ENCODE assay signal across 9 mouse cellular contexts in genomic region chr2:158539433-158540305, GRCm38 (mm10). TPM values are rescaled to one million over a fixed set of nuclear protein-coding genes. Genes with fewer than 3 reads are reported as not detected.
A peak's percentile ranks its signal among the peaks of the same experiment; 100 is the strongest.
DNase-seq lines count a peak whose midpoint lies in the region; ATAC-seq and TF ChIP-seq lines count a peak whose summit lies in the region.
"Had no signal": no experiment of that assay in that cellular context is flagged by ENCODE, and none has a peak within 500 bp of the region (broad histone marks: within the 10 kb centered on the region; RNA-seq: fewer than 3 reads in every experiment).

No protein-coding gene starts in this region.

- no peaks in the 10 kb centered on the region for H3K27me3 ChIP-seq in kidney, postnatal 0 days (ENCODE audit: insufficient read depth, low read length)
- H3K27me3 ChIP-seq in embryonic facial prominence, embryonic 14.5 days (replicated peaks; ENCODE audit: control insufficient read depth, insufficient read depth, low read length) = no peaks in the 10 kb centered on the region
- H3K27me3 ChIP-seq in limb, embryonic 13.5 days = peaks cover 10% of the 10 kb centered on the region

- 49% methylated on average over 24 of the region's 24 CpGs for WGBS in kidney, postnatal 0 days
- WGBS in embryonic facial prominence, embryonic 14.5 days = 48% methylated on average over 24 of the region's 24 CpGs
- 59% methylated on average over 24 of the region's 24 CpGs for WGBS in limb, embryonic 13.5 days
- 51% methylated on average over 24 of the region's 24 CpGs for WGBS in olfactory bulb, adult 2 months

- H3K9me3 ChIP-seq in kidney, postnatal 0 days (replicated peaks; ENCODE audit: low read length) = no peaks in the 10 kb centered on the region
- no peaks in the 10 kb centered on the region for H3K9me3 ChIP-seq in embryonic facial prominence, embryonic 14.5 days (ENCODE audit: control insufficient read depth, low read length)
- no peaks in the 10 kb centered on the region for H3K9me3 ChIP-seq in limb, embryonic 13.5 days

- DNase-seq in kidney, postnatal 0 days (ENCODE audit: low spot score) = no peak
- no peak for DNase-seq in kidney, postnatal 4 days
- DNase-seq in embryonic facial prominence, embryonic 14.5 days (ENCODE audit: low spot score) = no peak
- DNase-seq in gastrocnemius, adult 2 months = no peak
- no peak for DNase-seq in urinary bladder, postnatal 14 days (ENCODE audit: low spot score)
- no peak for DNase-seq in lung, postnatal 25 days (ENCODE audit: low spot score)

- no peak overlapping the region for H3K4me3 ChIP-seq in kidney, postnatal 0 days (replicated peaks; ENCODE audit: low read depth, low read length)
- peak overlapping the region; percentile 3; the same call in 1 of the 2 replicates for H3K4me3 ChIP-seq in embryonic facial prominence, embryonic 14.5 days (ENCODE audit: low read depth, low read length)
- H3K4me3 ChIP-seq in limb, embryonic 13.5 days = peak overlapping the region; percentile 8
- peak overlapping the region; percentile 27 for H3K4me3 ChIP-seq in olfactory bulb, adult 2 months (ENCODE audit: insufficient read depth, low read depth, low read length)
- no peak overlapping the region for H3K4me3 ChIP-seq in gastrocnemius, adult 2 months
- H3K4me3 ChIP-seq: myocyte had no signal

- ATAC-seq in kidney, postnatal 0 days (replicated peaks; ENCODE audit: low FRiP score, low read depth) = no peak
- no peak for ATAC-seq in embryonic facial prominence, embryonic 14.5 days (ENCODE audit: low read depth)
- no peak for ATAC-seq in limb, embryonic 13.5 days (ENCODE audit: low FRiP score, low read depth)

- no peak for TF ChIP-seq CTCF in kidney, postnatal 0 days (IDR thresholded peaks at IDR 0.05; ENCODE audit: low read depth)
- TF ChIP-seq CTCF in olfactory bulb, adult 2 months (IDR thresholded peaks at IDR 0.05; ENCODE audit: insufficient read depth, low read depth, low read length) = no peak
- TF ChIP-seq CTCF in gastrocnemius, adult 2 months (IDR thresholded peaks at IDR 0.05) = no peak

- no peaks in the 10 kb centered on the region for H3K4me1 ChIP-seq in kidney, postnatal 0 days (replicated peaks; ENCODE audit: insufficient read depth, low read length)
- no peaks in the 10 kb centered on the region for H3K4me1 ChIP-seq in embryonic facial prominence, embryonic 14.5 days (ENCODE audit: control insufficient read depth, insufficient read depth, low read length)
- no peaks in the 10 kb centered on the region for H3K4me1 ChIP-seq in limb, embryonic 13.5 days
- peaks cover 4% of the 10 kb centered on the region; the same call in 1 of the 2 replicates for H3K4me1 ChIP-seq in olfactory bulb, adult 2 months (ENCODE audit: control insufficient read depth, insufficient read depth, low read length)

- intact Hi-C loops in gastrocnemius, adult 2 months (cut with DNase I) = no loop called here

- no peak overlapping the region for H3K9ac ChIP-seq in kidney, postnatal 0 days (ENCODE audit: low read depth, low read length)
- H3K9ac ChIP-seq in embryonic facial prominence, embryonic 14.5 days (ENCODE audit: low read depth, low read length) = no peak overlapping the region
- peak overlapping the region; percentile 14; the same call in 1 of the 2 replicates for H3K9ac ChIP-seq in limb, embryonic 13.5 days

- no peak; the same call in 1 of the 2 replicates for TF ChIP-seq POLR2A in olfactory bulb, adult 2 months (IDR thresholded peaks at IDR 0.05; ENCODE audit: insufficient read depth, low read depth, low read length)

- no peak overlapping the region for H3K27ac ChIP-seq in kidney, postnatal 0 days
- no peak overlapping the region for H3K27ac ChIP-seq in embryonic facial prominence, embryonic 14.5 days (replicated peaks; ENCODE audit: low read depth, low read length)
- no peak overlapping the region for H3K27ac ChIP-seq in limb, embryonic 13.5 days
- no peak overlapping the region for H3K27ac ChIP-seq in olfactory bulb, adult 2 months (ENCODE audit: insufficient read depth, low read depth, low read length)
- H3K27ac ChIP-seq in gastrocnemius, adult 2 months = no peak overlapping the region

- no peaks in the 10 kb centered on the region for H3K36me3 ChIP-seq in kidney, postnatal 0 days (ENCODE audit: insufficient read depth, low read length)
- no peaks in the 10 kb centered on the region for H3K36me3 ChIP-seq in embryonic facial prominence, embryonic 14.5 days (ENCODE audit: control insufficient read depth, insufficient read depth, low read length)
- H3K36me3 ChIP-seq in limb, embryonic 13.5 days = no peaks in the 10 kb centered on the region

- H3K4me2 ChIP-seq in kidney, postnatal 0 days (ENCODE audit: low read length) = peak overlapping the region; percentile 31
- peak overlapping the region; percentile 44 for H3K4me2 ChIP-seq in embryonic facial prominence, embryonic 14.5 days (ENCODE audit: low read depth, low read length)
- H3K4me2 ChIP-seq in limb, embryonic 13.5 days (replicated peaks) = peak overlapping the region; percentile 50

RNA-seq across cellular contexts. Expression of gene Arhgap40, which starts 27.1 kb away (rescaled TPM):
- polyA plus RNA-seq in kidney, postnatal 0 days (2015; fragmentation: Nextera tagmentation; extraction: Ambion mirVana) = 0.74 and 0.89 TPM in 2 replicates
- 1.6 and 2.6 TPM in 2 replicates for polyA plus RNA-seq in embryonic facial prominence, embryonic 14.5 days (2014; fragmentation: Nextera tagmentation; extraction: Ambion mirVana)
- polyA plus RNA-seq in limb, embryonic 13.5 days (2015; fragmentation: Nextera tagmentation; extraction: Ambion mirVana) = 0.84 and 1.1 TPM in 2 replicates
- not detected in 2 replicates for polyA plus RNA-seq in olfactory bulb, adult 2 months (2012; ENCODE audit: insufficient read depth, insufficient read length, low replicate concordance, missing spikeins)
- total RNA-seq in gastrocnemius, adult 2 months (2021) = under 1 TPM in 1 of 2 experiments, not detected in 1; 0.14 TPM
- polyA plus RNA-seq: myocyte had no signal

RNA-seq across cellular contexts. Expression of gene Adig, which starts 37.3 kb away (rescaled TPM):
- not detected in 2 replicates for polyA plus RNA-seq in kidney, postnatal 0 days (2015; fragmentation: Nextera tagmentation; extraction: Ambion mirVana)
- 0.55 and 1.3 TPM in 2 replicates for polyA plus RNA-seq in embryonic facial prominence, embryonic 14.5 days (2014; fragmentation: Nextera tagmentation; extraction: Ambion mirVana)
- 0.36 and 0.47 TPM in 2 replicates for polyA plus RNA-seq in limb, embryonic 13.5 days (2015; fragmentation: Nextera tagmentation; extraction: Ambion mirVana)
- polyA plus RNA-seq in olfactory bulb, adult 2 months (2012; ENCODE audit: insufficient read depth, insufficient read length, low replicate concordance, missing spikeins) = not detected in 2 replicates
- 1 to 10 TPM; 3.1 to 5.5 TPM for total RNA-seq in gastrocnemius, adult 2 months (2021)
- polyA plus RNA-seq: myocyte had no signal

Comparison
In these comparisons a context has a peak if more than half of its experiments do, and no peak if none do; other contexts are left out.
1. H3K4me3 ChIP-seq: peak in embryonic facial prominence, embryonic 14.5 days (single experiment), limb, embryonic 13.5 days (single experiment) and olfactory bulb, adult 2 months (single experiment); none in kidney, postnatal 0 days (single experiment) and gastrocnemius, adult 2 months (single experiment).
2. Peak in every context shown above with its lines, with median percentiles within 50 percentile points of each other: H3K4me2 ChIP-seq.